Mouse (Mus musculus): Measurements from ENCODE around the gene Mlph.

DNA sequence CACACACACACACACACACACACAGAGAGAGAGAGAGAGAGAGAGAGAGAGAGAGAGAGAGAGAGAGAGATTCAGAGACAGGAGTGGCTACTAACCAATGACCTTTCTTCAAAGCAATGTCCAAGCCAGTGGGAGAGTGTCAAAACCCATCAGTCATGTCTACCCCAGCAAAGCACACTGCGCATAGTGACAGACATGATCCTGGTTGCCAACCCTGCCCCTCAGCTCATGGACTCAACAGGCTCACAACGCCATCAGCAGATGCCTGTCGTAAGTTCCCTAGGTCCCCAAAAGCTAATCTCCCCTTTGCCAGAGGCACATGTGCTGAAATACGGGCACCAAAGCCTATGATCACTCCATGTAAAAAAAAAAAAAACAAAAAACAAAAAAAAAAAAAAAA lies 18.6 kb upstream of the Mlph start:
- TF ChIP-seq CTCF (IDR thresholded peaks at IDR 0.05; ENCODE audit: low read depth), result no peak
- TF ChIP-seq EP300 (IDR thresholded peaks at IDR 0.05; ENCODE audit: low read depth), result no peak
